Mouse (Mus musculus) kidney, postnatal 4 days (tissue): ENCODE measurements around the gene C330007P06Rik.
A peak's percentile ranks its signal among the peaks of the same experiment; 100 is the strongest.

Source experiments
- DNase-seq, 2 experiments: peaks; one replicate each; pipeline ENCODE4 v3.0.0; 2021; ENCODE audit warnings: mixed read lengths in 2 of 2

Gene C330007P06Rik

DNA sequence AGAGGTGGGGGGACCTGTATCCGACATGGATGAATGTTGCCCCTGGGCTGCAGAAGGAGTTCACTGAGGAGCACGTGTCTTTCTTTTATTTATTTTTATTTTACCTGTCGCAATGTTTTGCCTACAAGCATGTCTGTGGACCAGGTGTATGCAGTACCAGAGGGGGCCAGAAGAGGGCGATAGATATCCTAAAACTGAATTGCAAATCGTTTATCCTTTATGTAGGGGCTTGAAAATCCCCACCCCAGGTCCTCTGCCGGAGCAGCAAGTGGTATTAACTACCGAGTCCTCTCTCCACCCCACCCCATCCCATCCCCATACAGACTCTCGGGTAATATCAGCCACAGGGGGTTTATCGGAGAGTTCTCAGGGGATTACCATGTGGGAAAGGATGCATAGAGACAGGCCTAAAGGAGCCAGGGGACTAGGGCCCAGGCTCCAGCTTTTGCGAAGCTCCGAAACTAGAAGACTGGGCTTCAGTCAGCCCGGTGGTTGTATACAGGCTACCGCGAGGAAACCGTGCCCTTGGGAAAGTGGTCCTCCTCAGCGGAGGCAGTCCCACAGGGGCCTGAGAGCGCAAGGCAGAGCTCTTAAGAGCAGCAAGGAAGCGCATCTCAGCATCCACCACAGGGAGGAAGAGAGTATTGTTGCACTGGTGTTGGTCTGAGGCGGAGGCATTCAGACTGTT is 40.4 kb downstream of the C330007P06Rik start:
- DNase-seq: peak; percentile 81

- no peak for DNase-seq
Observed at GRCm38 (mm10) chrX:36831632-36832031, 42.3 kb downstream of the C330007P06Rik start.

GRCm38 (mm10) chrX:36830271-36830670 is 43.6 kb downstream of the C330007P06Rik start:
- peak; percentile 67 to 76 for DNase-seq

GRCm38 (mm10) chrX:36826873-36827272 is 47.0 kb downstream of the C330007P06Rik start:
- DNase-seq: no peak

- peak; percentile 36 to 58 for DNase-seq
Observed at GRCm38 (mm10) chrX:36825032-36825431, 48.9 kb downstream of the C330007P06Rik start.

DNA sequence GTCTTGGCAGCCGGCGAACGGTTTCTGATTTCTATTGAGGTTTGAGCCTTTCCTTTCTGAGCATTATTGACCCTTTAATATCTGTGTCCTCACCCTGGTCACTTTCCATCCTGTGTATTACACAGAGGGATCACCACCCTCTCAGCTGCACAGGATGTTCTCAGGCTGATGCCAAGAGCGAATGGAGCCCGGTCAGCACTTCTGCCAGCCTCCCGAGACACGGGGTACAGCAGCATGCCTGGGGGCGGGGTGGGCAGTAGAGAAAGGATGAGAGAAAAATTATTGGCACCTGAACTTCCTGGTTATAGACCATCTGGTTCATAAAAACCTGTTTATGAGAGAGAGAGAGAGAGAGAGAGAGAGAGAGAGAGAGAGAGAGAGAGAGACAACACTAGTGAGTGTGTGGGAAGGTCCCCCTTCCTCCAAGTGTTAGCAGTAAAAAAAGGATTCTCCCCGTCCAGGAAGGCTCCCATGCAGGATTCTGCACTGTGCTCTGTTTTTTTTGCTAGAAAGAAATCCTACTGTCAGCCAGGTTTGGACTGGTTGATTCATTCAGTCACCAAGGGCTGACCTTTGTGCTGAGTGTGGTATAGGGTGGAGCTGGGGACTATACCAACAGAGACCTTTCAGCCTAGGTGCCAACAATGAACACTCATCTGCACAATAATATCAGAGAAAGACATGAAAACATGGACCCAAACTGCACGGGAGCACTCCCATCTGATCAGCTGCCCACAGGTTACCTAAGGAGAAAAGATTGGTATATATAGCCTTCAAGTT is 49.8 kb downstream of the C330007P06Rik start:
- DNase-seq: no peak

- peak; percentile 57 to 72 for DNase-seq
Observed at GRCm38 (mm10) chrX:36820201-36820600, 53.7 kb downstream of the C330007P06Rik start.

DNA sequence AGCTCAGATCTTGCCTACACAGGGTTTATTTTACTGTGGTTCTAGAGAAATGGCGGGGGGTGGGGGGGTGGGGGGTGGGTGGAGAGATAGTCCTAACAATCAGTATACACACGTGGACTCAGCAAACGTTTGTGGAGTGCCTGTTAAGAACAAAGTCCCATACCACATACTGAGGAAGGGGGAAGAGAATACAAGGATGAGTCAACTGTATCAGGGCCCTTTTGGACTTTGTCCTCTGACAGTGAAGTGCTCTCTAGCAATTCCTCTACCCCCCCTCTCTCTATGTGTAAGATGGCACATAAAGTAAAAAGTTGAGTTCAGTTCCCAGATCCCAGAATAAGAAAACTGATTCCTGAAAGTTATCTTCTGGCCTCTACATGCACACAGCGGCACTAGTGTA is 54.3 kb downstream of the C330007P06Rik start:
- DNase-seq: no peak

DNA sequence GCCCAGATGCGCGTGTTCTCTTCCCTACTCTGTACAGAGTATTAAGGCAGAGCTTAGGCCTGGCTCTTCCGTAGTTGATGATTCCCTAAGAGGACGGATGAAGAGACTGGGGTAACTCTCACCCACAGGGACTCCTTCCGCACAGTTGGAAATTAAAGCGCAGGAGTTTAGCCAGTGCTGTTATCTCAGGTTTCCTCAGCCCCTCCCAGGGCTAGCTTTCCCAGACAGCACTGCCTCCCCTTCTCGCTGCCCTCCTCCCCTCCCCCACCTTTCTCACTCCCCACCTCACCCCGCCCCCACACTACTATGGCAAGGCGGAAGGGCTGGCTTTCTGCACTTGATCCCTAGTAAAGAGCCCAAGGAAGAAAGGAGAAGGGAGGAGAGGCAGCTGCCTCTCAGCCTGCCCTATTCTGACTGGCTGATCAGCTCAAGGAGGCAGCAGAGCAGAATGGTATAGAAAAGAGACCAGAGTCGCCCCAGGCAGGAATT is 56.9 kb downstream of the C330007P06Rik start:
- DNase-seq: peak; percentile 54 to 72

- DNase-seq: peak in 1 of 2 experiments; percentile 10
Observed at GRCm38 (mm10) chrX:36816368-36816899, 57.5 kb downstream of the C330007P06Rik start.

DNA sequence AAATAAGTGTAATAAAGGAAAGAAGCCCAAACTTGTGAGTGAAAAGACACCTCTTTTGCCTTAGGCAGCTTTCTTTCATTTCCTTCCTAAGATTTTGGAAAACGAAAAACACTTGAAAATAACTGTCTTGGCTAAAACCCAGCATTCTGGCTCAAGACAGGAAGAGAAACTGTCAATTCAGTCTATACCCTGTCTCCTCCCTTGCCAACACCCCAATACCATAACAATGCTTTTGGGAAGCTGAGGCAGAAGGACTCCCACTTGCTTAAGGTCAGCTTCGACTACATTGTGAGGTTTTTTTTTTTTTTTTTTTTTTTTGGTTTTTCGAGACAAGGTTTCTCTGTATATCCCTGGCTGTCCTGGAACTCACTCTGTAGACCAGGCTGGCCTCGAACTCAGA is 58.5 kb downstream of the C330007P06Rik start:
- DNase-seq: no peak

GRCm38 (mm10) chrX:36815022-36815421 is 58.9 kb downstream of the C330007P06Rik start:
- no peak for DNase-seq

DNA sequence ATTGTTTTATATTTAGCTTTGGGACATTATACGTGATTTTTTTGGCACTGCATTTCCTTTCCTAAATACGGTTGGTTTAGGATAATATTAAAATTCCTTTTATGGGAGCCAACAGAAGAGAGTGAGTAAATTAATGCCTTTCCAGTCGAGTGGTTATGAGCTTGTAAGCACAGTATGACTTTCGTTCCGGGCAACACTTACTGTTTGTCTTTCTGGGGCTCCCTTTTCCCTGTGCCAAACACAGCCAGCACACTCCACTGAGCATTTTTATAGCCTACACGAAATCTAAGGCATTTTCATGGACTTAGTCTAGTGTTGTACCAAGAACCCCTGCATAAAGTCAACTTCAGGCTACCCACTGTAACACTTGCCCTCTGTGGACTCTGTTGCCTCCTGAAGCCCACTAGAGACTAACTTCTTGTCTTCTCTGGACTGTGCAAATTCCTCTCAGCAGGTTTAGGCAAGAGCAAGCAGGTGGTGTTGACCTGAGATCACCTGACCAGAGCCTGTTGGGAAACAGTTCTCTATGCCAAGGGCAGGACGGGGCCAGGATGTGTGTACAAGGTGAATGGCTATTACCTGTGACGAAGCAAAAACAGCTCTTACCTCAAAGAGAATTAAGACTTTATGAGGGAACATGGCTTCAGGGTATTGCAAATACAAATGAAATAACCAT is 59.6 kb downstream of the C330007P06Rik start:
- DNase-seq: peak in 1 of 2 experiments; percentile 39

DNA sequence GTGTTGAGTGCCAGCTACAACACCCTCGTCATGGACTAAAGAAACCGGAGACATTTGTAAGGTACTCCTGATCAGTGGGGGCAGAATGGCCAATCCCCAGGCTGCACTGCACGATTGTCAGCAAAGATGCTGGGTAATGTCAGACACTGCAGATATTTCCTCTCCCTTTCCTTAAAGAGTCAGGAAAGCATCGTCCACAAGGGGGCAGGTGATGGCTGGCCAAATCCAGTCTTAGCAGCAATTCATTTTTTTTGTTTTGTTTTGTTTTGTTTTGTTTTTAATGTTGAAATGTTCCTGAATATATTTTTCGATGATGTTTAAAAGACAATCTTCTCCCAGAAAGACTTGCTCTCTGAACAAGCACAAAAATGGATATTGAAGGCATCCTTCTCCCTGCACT is 62.5 kb downstream of the C330007P06Rik start:
- DNase-seq: peak; percentile 53 to 66

DNA sequence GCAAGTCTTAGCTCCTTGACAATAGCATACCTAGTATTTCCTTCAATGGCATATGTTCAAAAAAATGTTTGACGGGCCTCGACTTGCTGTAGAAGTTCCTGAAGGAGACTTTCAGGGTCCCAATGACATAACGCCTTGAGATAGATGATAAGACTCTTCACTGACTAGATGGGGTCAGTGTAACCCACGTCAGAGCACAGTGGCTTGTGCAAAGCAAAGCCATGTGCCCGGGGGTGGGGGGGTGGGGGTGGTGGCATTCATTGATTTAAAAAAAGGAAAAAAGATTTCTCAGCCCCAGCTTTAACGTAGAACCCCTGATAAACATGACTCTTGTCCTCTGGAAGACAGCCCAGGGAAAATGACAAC is 65.6 kb downstream of the C330007P06Rik start:
- DNase-seq: no peak

GRCm38 (mm10) chrX:36807360-36808317 is 66.3 kb downstream of the C330007P06Rik start:
- DNase-seq: peak; percentile 87 to 93

GRCm38 (mm10) chrX:36805466-36806235 is 68.3 kb downstream of the C330007P06Rik start:
- DNase-seq: no peak

GRCm38 (mm10) chrX:36804196-36804595 is 69.7 kb downstream of the C330007P06Rik start:
- DNase-seq: peak in 1 of 2 experiments; percentile 50

GRCm38 (mm10) chrX:36803189-36803588 is 70.7 kb downstream of the C330007P06Rik start:
- DNase-seq: no peak

DNA sequence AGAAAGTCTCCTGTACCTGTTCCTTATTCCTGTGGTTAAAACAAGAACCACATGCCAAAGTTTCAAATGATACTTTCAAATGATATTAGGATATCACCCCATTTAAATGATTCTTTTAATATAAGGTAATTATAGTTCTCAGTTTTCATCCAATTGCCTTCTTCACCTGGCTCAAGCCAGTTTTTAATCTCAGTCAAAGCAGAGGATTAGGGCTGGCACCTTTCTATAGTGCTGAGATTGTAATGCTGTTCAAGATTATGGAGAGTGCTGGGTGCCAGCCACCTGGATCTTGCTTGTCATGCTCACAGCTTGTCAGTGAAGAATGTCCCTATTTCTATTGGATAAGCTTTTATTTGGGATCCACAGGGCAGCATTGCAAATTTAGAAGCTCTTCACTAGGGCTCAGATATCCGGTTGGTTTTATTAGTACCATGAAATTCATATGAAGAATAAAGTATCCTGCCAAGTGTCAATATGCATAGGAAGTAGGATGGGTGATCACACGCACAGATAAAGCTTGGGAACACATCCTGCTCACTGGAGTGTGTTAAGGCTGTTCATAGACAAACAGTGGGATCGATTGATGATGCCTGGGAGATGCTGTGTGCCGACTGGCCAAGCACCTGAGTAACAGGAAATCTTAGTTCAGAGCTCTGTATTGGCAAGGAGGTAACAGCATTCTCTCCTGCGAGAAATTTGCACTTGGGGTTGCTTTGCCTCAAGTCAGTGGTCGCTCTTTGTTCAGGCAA is 74.6 kb downstream of the C330007P06Rik start:
- DNase-seq: no peak
